Mouse (Mus musculus) lung, embryonic 14.5 days (tissue): ENCODE measurements around the gene Btbd10. TPM values are rescaled to one million over a fixed set of nuclear protein-coding genes. Genes with fewer than 3 reads are reported as not detected.
A peak's percentile ranks its signal among the peaks of the same experiment; 100 is the strongest.

Experiments
- ATAC-seq: fragments of 200-750 bp; cut with Nextera tagmentation; 2 replicates; pipeline ENCODE4 v1.8.0; 2017; ENCODE audit warnings: mild to moderate bottlenecking, moderate TSS enrichment, moderate library complexity; ENCODE audit not compliant: insufficient read depth
- DNase-seq: peaks from one replicate; pipeline ENCODE4 v3.0.0-alpha.2; 2015
- H3K27ac ChIP-seq: fragments of 300-500 bp; sonication (generic); 2 replicates; pipeline ENCODE4 v1.5.1; 2014; ENCODE audit warnings: low read depth, mild to moderate bottlenecking, moderate library complexity
- H3K27me3 ChIP-seq: fragments of 300-500 bp; sonication (generic); 2 replicates; pipeline ENCODE4 v1.6.1; 2014; ENCODE audit warnings: low read length, control low read depth; ENCODE audit not compliant: insufficient read depth
- H3K36me3 ChIP-seq: fragments of 300-500 bp; sonication (generic); 2 replicates; pipeline ENCODE4 v1.6.1; 2014; ENCODE audit warnings: control low read depth; ENCODE audit not compliant: insufficient read depth
- H3K4me1 ChIP-seq: fragments of 300-500 bp; sonication (generic); 2 replicates; pipeline ENCODE4 v1.6.1; 2014; ENCODE audit warnings: antibody characterized with exemption, control low read depth; ENCODE audit not compliant: insufficient read depth
- H3K4me2 ChIP-seq: fragments of 300-500 bp; sonication (generic); 2 replicates; pipeline ENCODE4 v1.6.1; 2014; ENCODE audit warnings: mild to moderate bottlenecking
- H3K4me3 ChIP-seq: fragments of 300-500 bp; sonication (generic); 2 replicates; pipeline ENCODE4 v1.5.1; 2014; ENCODE audit warnings: low read depth, low read length
- H3K9ac ChIP-seq: fragments of 300-500 bp; sonication (generic); 2 replicates; pipeline ENCODE4 v1.6.1; 2014
- H3K9me3 ChIP-seq: fragments of 300-500 bp; sonication (generic); 2 replicates; pipeline ENCODE4 v1.6.1; 2016; ENCODE audit warnings: low read depth, low read length, control low read depth
- CTCF ChIP-seq: IDR thresholded peaks from 2 replicates; pipeline ENCODE4 v1.5.1; 2016; ENCODE audit warnings: antibody characterized with exemption, low read depth
- WGBS: fragments of 180-500 bp; shearing (Covaris S2); extraction: QIAGEN DNeasy Blood & Tissue Kit; methylation state at CpG from one replicate; pipeline ENCODE4 v1.1.7; 2014; 5-methylcytosine and 5-hydroxymethylcytosine counted together
- polyA plus RNA-seq: library from polyadenylated mRNA; unstranded; fragments of >200 nt; fragmentation: Nextera tagmentation; extraction: Ambion mirVana; gene quantifications from 2 replicates; pipeline ENCODE4 v1.2.1, GENCODE M21; 2014

Gene Btbd10
- polyA plus RNA-seq = 21.6 and 21.8 TPM in 2 replicates

GRCm38 (mm10) chr7:113368746-113369619 is at the start of gene Btbd10:
Gene Btbd10 (minus strand): TSS chr7:113369392.
- no peaks in the 10 kb centered on the region for H3K9me3 ChIP-seq
- ATAC-seq (peak; percentile 99), DNase-seq (peak; percentile 100)

GRCm38 (mm10) chr7:113416536-113416935 is 47.3 kb upstream of the Btbd10 start:
- H3K4me3 ChIP-seq = no peak overlapping the region
- H3K9me3 ChIP-seq = no peaks in the 10 kb centered on the region
- no peak overlapping the region for H3K4me2 ChIP-seq
- no peak for DNase-seq
- no peaks in the 10 kb centered on the region for H3K4me1 ChIP-seq
- H3K9ac ChIP-seq = no peak overlapping the region
- no peaks in the 10 kb centered on the region for H3K27me3 ChIP-seq
- no peak for ATAC-seq
- no peaks in the 10 kb centered on the region for H3K36me3 ChIP-seq
- H3K27ac ChIP-seq = no peak overlapping the region
- no peak for TF ChIP-seq CTCF
- WGBS = 81% methylated on average over 1 of the region's 1 CpGs

More at GRCm38 (mm10) chr7:113368746-113369619, at the start of gene Btbd10:
- no peaks in the 10 kb centered on the region for H3K4me1 ChIP-seq
- under 1% methylated on average over 63 of the region's 64 CpGs for WGBS
- H3K36me3 ChIP-seq = no peaks in the 10 kb centered on the region
- H3K27ac ChIP-seq = peak within 1 kb of the TSS; percentile 83
- no peak for TF ChIP-seq CTCF
- H3K27me3 ChIP-seq = no peaks in the 10 kb centered on the region
- H3K9ac ChIP-seq = peak within 1 kb of the TSS; percentile 80
- peak within 1 kb of the TSS; percentile 66 for H3K4me2 ChIP-seq
- peak within 1 kb of the TSS; percentile 92 for H3K4me3 ChIP-seq

GRCm38 (mm10) chr7:113415256-113415655 is 46.1 kb upstream of the Btbd10 start:
- Histone ChIP-seq H3K27ac (no peak overlapping the region), H3K9ac (no peak overlapping the region), H3K9me3 (no peaks in the 10 kb centered on the region), H3K36me3 (no peaks in the 10 kb centered on the region), H3K4me3 (no peak overlapping the region), H3K4me1 (no peaks in the 10 kb centered on the region), H3K4me2 (no peak overlapping the region), H3K27me3 (no peaks in the 10 kb centered on the region)
- no peak for TF ChIP-seq CTCF
- whole genome bisulfite sequencing = 83% methylated on average over 3 of the region's 3 CpGs
- no peak for DNase-seq
- ATAC-seq = no peak

GRCm38 (mm10) chr7:113408712-113409111 is 39.5 kb upstream of the Btbd10 start:
- Histone ChIP-seq H3K9ac (no peak overlapping the region), H3K4me3 (no peak overlapping the region), H3K4me2 (no peak overlapping the region), H3K36me3 (no peaks in the 10 kb centered on the region), H3K27me3 (no peaks in the 10 kb centered on the region), H3K27ac (no peak overlapping the region), H3K9me3 (no peaks in the 10 kb centered on the region), H3K4me1 (no peaks in the 10 kb centered on the region)
- ATAC-seq = no peak
- no peak for DNase-seq
- TF ChIP-seq CTCF = 0 out of 2 replicates have a peak, but pooled peaks have one; percentile 13
- 39% methylated on average over 5 of the region's 5 CpGs for WGBS

GRCm38 (mm10) chr7:113398083-113398482 is 28.9 kb upstream of the Btbd10 start:
- H3K9me3 ChIP-seq = no peaks in the 10 kb centered on the region
- no peak overlapping the region for H3K27ac ChIP-seq
- TF ChIP-seq CTCF = no peak
- no peak overlapping the region for H3K9ac ChIP-seq
- H3K36me3 ChIP-seq = no peaks in the 10 kb centered on the region
- no peak overlapping the region for H3K4me2 ChIP-seq
- H3K4me1 ChIP-seq = no peaks in the 10 kb centered on the region
- no peak for DNase-seq
- no peak overlapping the region for H3K4me3 ChIP-seq
- ATAC-seq = no peak
- no peaks in the 10 kb centered on the region for H3K27me3 ChIP-seq

GRCm38 (mm10) chr7:113396661-113397060 is 27.5 kb upstream of the Btbd10 start:
- H3K27ac ChIP-seq = no peak overlapping the region
- H3K4me3 ChIP-seq = no peak overlapping the region
- no peaks in the 10 kb centered on the region for H3K9me3 ChIP-seq
- no peaks in the 10 kb centered on the region for H3K4me1 ChIP-seq
- TF ChIP-seq CTCF = no peak
- H3K9ac ChIP-seq = no peak overlapping the region
- H3K27me3 ChIP-seq = no peaks in the 10 kb centered on the region
- no peak overlapping the region for H3K4me2 ChIP-seq
- WGBS = 75% methylated on average over 4 of the region's 4 CpGs
- DNase-seq = no peak
- ATAC-seq = no peak
- H3K36me3 ChIP-seq = no peaks in the 10 kb centered on the region

GRCm38 (mm10) chr7:113391619-113392018 is 22.4 kb upstream of the Btbd10 start:
- no peak for TF ChIP-seq CTCF
- Histone ChIP-seq H3K36me3 (no peaks in the 10 kb centered on the region), H3K4me3 (no peak overlapping the region)

More at GRCm38 (mm10) chr7:113391619-113392018, 22.4 kb upstream of the Btbd10 start:
- no peak overlapping the region for H3K27ac ChIP-seq
- no peaks in the 10 kb centered on the region for H3K27me3 ChIP-seq
- no peak for ATAC-seq
- WGBS = 51% methylated on average over 2 of the region's 2 CpGs
- H3K4me2 ChIP-seq = no peak overlapping the region
- no peaks in the 10 kb centered on the region for H3K9me3 ChIP-seq
- DNase-seq = peak; percentile 32
- no peaks in the 10 kb centered on the region for H3K4me1 ChIP-seq
- H3K9ac ChIP-seq = no peak overlapping the region
